Mouse (Mus musculus) inflammation-experienced regulatory T-cells (primary cell): Measurements from ENCODE around the gene Rasl11a. TPM values are rescaled to one million over a fixed set of nuclear protein-coding genes. Genes with fewer than 3 reads are reported as not detected.

ENCODE experiments used
- polyA plus RNA-seq, 2 experiments: library from polyadenylated mRNA; unstranded; fragments of 100-300 nt; shearing (Covaris generic); gene quantifications; one replicate each; pipeline ENCODE4 v1.2.1; 2017

Gene Rasl11a
- 1 to 10 TPM; 3.2 to 6.0 TPM for polyA plus RNA-seq

DNA sequence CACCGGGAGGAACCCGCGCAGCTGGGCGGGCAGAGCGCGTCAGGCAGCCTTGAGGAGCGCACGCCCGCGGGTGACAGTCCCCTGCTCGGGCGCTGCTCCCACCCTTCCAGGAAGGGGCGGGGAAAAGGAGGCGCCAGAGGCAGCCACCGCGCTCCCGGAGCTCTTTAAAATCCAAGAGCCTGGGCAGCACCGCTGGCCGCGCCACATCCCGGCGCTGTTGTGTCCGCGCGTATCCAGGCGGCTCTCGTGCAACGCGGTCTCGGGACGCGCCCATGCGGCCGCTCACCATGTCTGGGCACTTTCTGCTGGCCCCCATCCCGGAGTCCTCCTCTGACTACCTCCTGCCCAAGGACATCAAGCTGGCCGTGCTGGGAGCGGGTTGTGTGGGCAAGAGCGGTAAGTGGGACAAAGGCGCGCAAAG lies at the start of gene Rasl11a:
Gene Rasl11a (plus strand): TSS at position 127 of the 421 bp plus-strand sequence.

DNA sequence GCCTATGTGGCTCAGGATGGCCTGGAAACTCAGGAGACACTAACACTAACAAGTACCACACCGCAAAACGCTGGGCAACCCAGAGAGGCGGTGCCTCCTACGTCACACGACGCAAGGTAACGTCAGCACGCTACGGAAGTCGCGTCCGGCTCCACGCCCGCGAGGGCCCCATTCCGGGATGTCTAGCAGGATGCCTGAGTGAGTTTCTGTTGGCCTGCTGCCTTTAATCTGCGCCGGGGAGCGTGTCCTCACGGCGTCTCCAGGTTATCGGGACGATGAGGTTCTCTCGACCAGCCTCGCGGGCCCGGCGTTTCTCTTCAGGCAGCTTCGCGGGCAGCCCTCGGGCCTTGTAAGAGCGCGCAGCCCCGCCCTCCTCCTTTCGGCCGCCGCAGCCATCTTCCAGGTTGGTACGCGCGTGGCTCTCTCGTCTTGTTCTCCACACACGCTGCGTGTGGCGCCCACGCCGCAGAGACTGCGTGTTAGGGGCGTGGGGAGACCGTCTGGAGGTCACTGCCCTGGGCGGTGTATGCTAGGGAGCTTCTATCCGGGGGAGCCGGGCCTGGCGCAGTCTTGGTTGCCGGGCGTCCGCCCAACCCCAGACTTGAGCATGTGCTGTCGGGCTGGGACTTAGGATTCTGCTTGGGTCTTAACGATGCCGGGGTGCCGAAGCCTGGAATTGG lies 12.0 kb upstream of the Rasl11a start, which contains the start of gene Rpl21:
Gene Rpl21 (plus strand): TSS at position 122 of the 680 bp plus-strand sequence.

Other genes with a start within 250 kb of the Rasl11a start
- 10 to 100 TPM; 21.0 to 29.0 TPM for gene Usp12, start 50.1 kb upstream of the Rasl11a start, polyA plus RNA-seq
- 100 to 1,000 TPM; 276 to 304 TPM for gene Rpl21, start 12.2 kb upstream of the Rasl11a start, polyA plus RNA-seq
- gene Gtf3a, start 103.6 kb downstream of the Rasl11a start, polyA plus RNA-seq, result 100 to 1,000 TPM; 111 to 119 TPM
- gene Mtif3, start 118.7 kb downstream of the Rasl11a start, polyA plus RNA-seq, result 10 to 100 TPM; 30.2 to 40.2 TPM
- 10 to 100 TPM; 45.4 to 47.3 TPM for gene Lnx2, start 231.5 kb downstream of the Rasl11a start, polyA plus RNA-seq
- 100 to 1,000 TPM; 136 to 138 TPM for gene Polr1d, start 232.0 kb downstream of the Rasl11a start, polyA plus RNA-seq